Mouse (Mus musculus) forebrain, embryonic 11.5 days (tissue): Measurements from ENCODE around the gene Apex2. TPM values are rescaled to one million over a fixed set of nuclear protein-coding genes. Genes with fewer than 3 reads are reported as not detected.

Experiments used
- ATAC-seq: fragments of 200-750 bp; cut with Nextera tagmentation; replicated peaks from 2 replicates; pipeline ENCODE4 v1.8.0; 2017; ENCODE audit warnings: moderate TSS enrichment; ENCODE audit not compliant: low FRiP score
- DNase-seq: peaks from one replicate; pipeline ENCODE4 v3.0.0-alpha.2; 2017; ENCODE audit warnings: low spot score
- H3K27ac ChIP-seq: fragments of 300-500 bp; sonication (generic); 2 replicates; pipeline ENCODE4 v1.5.1; 2014; ENCODE audit warnings: low read depth, low read length
- H3K27me3 ChIP-seq: fragments of 300-500 bp; sonication (generic); 2 replicates; pipeline ENCODE4 v1.6.1; 2014; ENCODE audit warnings: mild to moderate bottlenecking, low read length, mixed read lengths; ENCODE audit not compliant: control insufficient read depth, insufficient read depth
- H3K36me3 ChIP-seq: fragments of 300-500 bp; sonication (generic); 2 replicates; pipeline ENCODE4 v1.6.1; 2014; ENCODE audit warnings: mild to moderate bottlenecking, low read length, moderate library complexity, mixed read lengths; ENCODE audit not compliant: control insufficient read depth, insufficient read depth
- H3K4me1 ChIP-seq: fragments of 300-500 bp; sonication (generic); replicated peaks from 2 replicates; pipeline ENCODE4 v1.6.1; 2014; ENCODE audit warnings: low read length, mixed read lengths; ENCODE audit not compliant: control insufficient read depth, insufficient read depth
- H3K4me2 ChIP-seq: fragments of 300-500 bp; sonication (generic); 2 replicates; pipeline ENCODE4 v1.6.1; 2014; ENCODE audit warnings: low read depth, mild to moderate bottlenecking, low read length, moderate library complexity, mixed read lengths; ENCODE audit not compliant: severe bottlenecking
- H3K4me3 ChIP-seq: fragments of 300-500 bp; sonication (generic); 2 replicates; pipeline ENCODE4 v1.5.1; 2014; ENCODE audit warnings: low read depth, low read length
- H3K9ac ChIP-seq: fragments of 300-500 bp; sonication (generic); 2 replicates; pipeline ENCODE4 v1.6.1; 2014; ENCODE audit warnings: low read length
- H3K9me3 ChIP-seq: fragments of 300-500 bp; sonication (generic); 2 replicates; pipeline ENCODE4 v1.6.1; 2016; ENCODE audit warnings: low read length, mixed read lengths; ENCODE audit not compliant: control insufficient read depth
- WGBS: fragments of 180-500 bp; shearing (Covaris S2); extraction: QIAGEN DNeasy Blood & Tissue Kit; methylation state at CpG from one replicate; pipeline ENCODE4 v1.1.7; 2014; 5-methylcytosine and 5-hydroxymethylcytosine counted together
- polyA plus RNA-seq: library from polyadenylated mRNA; unstranded; fragments of >200 nt; fragmentation: Nextera tagmentation; extraction: Ambion mirVana; gene quantifications from 2 replicates; pipeline ENCODE4 v1.2.1, GENCODE M21; 2014

Apex2 gene
- polyA plus RNA-seq, 1 experiment from 2014 or later, result 25.0 TPM

DNA sequence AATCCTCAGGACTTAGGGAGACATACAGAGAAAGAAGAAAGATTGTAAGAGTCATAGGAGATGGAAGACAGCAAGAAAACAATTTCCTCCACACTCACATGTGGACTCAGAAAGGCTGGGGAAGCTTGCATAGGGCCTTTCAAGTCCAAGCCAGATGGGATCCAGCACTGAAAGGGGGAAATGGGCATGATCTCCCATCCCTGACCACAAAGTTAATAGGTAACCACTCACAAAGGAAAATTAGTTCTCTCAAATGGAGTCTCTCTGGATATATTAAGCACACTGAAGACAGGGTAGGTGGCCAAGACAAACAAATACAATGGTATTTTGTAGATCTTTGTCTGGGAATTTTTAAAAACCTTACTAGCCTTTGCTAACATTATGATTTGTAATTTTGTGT, 7.7 kb downstream of the Apex2 start:
- H3K9ac ChIP-seq, result no peak overlapping the region
- H3K36me3 ChIP-seq, result no peaks in the 10 kb centered on the region
- H3K9me3 ChIP-seq, result no peaks in the 10 kb centered on the region
- ATAC-seq, result no peak
- no peak for DNase-seq
- H3K4me2 ChIP-seq, result no peak overlapping the region
- H3K4me1 ChIP-seq, result no peaks in the 10 kb centered on the region
- no peaks in the 10 kb centered on the region; the same call in 1 of the 2 replicates for H3K27me3 ChIP-seq
- no peak overlapping the region for H3K4me3 ChIP-seq
- no peak overlapping the region for H3K27ac ChIP-seq

DNA sequence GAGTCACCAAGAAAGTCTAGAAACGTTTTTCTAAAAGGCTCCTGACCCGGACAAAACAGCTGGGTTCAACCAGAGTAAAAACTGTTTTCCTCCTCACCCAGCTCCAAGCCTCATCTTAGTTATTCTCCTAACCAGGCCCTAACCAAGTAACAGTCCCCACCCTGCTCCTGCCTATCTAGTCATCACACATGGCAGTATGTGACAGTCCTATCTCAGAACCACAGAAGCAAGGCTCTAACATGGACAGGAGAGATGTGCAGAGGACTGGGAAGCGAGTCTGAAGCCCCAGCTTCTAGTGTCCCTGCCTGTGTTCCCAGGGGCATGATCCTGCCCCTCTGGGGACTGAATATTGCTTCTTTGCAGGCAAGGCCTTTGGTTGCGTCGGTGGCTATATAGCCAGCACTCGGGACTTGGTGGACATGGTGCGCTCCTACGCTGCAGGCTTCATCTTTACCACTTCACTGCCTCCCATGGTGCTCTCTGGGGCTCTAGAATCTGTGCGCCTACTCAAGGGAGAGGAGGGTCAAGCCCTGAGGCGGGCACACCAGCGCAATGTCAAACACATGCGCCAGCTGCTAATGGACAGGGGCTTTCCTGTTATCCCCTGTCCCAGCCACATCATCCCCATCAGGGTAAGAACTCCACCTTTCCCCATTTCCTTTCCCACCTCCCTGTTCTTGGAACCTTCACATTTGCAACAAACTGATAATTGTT, 24.9 kb downstream of the Apex2 start:
- WGBS, result 92% methylated on average over 12 of the region's 12 CpGs
- Histone ChIP-seq H3K9ac (no peak overlapping the region), H3K27me3 (0 out of 2 replicates have a peak, but pooled peaks cover 2% of the 10 kb centered on the region), H3K4me3 (no peak overlapping the region), H3K4me2 (no peak overlapping the region), H3K9me3 (no peaks in the 10 kb centered on the region), H3K36me3 (no peaks in the 10 kb centered on the region; the same call in 1 of the 2 replicates), H3K4me1 (no peaks in the 10 kb centered on the region), H3K27ac (no peak overlapping the region)
- DNase-seq (no peak), ATAC-seq (no peak)

DNA sequence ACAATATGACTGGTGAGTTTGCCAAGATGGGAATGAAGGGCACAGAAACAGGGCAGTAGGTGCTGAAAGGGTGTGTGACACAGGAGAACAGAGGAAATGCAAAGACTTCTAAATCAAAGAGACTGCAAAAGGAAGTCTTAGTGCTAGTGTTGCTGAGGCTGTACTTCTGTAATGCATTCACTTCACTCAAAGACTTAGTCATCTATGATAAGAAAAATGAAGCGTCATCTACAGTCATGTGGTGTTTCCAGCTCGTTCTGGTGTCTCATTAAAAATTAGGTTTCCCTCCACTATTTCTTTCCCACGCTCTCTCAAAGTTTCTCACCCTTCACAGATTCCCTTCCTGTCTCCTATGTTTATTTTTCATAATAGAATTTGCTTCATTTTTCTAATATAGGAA, 35.6 kb downstream of the Apex2 start:
- no peak for ATAC-seq
- Histone ChIP-seq H3K27ac (no peak overlapping the region), H3K4me2 (no peak overlapping the region), H3K9me3 (no peaks in the 10 kb centered on the region), H3K9ac (no peak overlapping the region), H3K4me1 (no peaks in the 10 kb centered on the region), H3K36me3 (no peaks in the 10 kb centered on the region), H3K4me3 (no peak overlapping the region), H3K27me3 (no peaks in the 10 kb centered on the region)
- DNase-seq, result no peak
- WGBS, result 87% methylated on average over 3 of the region's 3 CpGs

DNA sequence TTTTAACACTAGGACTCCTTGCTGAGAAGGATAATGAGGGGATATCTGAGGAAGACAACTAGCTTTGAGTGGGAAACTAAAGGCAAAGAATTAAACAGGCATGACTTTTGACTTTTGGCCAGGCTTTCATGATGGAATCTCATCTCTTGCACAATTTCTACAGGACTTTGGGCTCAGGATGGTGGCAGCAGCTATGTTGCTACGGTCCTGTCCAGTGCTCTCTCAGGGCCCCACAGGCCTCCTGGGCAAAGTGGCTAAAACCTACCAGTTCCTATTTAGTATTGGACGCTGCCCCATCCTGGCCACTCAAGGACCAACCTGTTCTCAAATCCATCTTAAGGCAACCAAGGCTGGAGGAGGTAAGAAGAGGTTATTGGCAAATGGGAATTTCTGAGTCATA, 37.7 kb downstream of the Apex2 start:
- DNase-seq (no peak), ATAC-seq (no peak)
- H3K9ac ChIP-seq, result no peak overlapping the region

DNA sequence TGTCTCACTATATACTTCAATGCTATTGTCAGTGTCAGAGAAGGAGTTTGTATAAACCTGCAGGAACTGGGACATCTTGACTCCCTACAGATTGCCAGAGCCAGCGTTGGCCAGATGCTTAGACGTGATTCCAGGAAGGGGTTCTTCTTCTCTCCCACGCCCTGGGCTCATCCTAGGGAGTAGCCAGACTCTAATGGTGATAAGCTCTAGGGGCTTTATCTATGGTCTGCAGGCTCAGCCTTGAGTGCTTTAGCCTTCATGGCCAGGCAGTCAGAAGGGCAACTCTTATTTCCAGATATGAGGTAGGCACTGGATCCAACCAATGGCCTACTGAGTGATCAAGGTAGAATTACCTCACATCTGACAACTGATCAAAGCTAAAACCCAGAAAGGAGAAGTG, 40.0 kb downstream of the Apex2 start:
- Histone ChIP-seq H3K4me2 (no peak overlapping the region), H3K9me3 (no peaks in the 10 kb centered on the region), H3K4me3 (no peak overlapping the region), H3K9ac (no peak overlapping the region), H3K36me3 (no peaks in the 10 kb centered on the region), H3K27ac (no peak overlapping the region), H3K27me3 (no peaks in the 10 kb centered on the region), H3K4me1 (no peaks in the 10 kb centered on the region)
- WGBS, result 85% methylated on average over 3 of the region's 3 CpGs
- ATAC-seq (no peak), DNase-seq (no peak)

More for the DNA sequence above, 37.7 kb downstream of the Apex2 start:
- Histone ChIP-seq H3K9me3 (no peaks in the 10 kb centered on the region), H3K27ac (no peak overlapping the region), H3K4me3 (no peak overlapping the region), H3K4me1 (no peaks in the 10 kb centered on the region), H3K36me3 (no peaks in the 10 kb centered on the region), H3K4me2 (no peak overlapping the region), H3K27me3 (no peaks in the 10 kb centered on the region)
- WGBS, result 94% methylated on average over 2 of the region's 2 CpGs

DNA sequence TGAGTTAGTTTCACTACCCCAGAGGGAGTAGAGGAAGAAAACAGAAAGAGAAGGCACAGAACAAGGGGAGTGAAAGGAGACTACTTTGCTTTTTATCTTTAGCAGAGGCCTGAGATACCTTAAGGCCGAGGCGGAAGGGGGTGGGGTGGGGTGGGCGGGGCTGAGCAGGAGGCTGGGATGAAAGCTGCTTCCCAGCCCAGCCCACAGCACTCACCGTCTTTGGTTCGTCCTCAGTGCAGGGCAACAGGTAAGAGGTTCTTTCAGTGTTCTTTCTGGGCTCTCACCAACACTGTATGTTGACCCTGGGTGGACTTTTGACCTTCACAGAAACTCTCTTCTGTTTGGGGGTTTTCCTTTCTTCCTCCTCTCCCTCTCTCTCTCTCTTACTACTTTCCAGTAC, 42.4 kb downstream of the Apex2 start, which contains the start of gene Alas2:
TSS of gene Alas2 (plus strand) at position 137 of the 400 bp plus-strand sequence.
- 47% methylated on average over 5 of the region's 5 CpGs for WGBS
- ATAC-seq (no peak), DNase-seq (no peak)
- Histone ChIP-seq H3K36me3 (no peaks in the 10 kb centered on the region), H3K4me1 (no peaks in the 10 kb centered on the region), H3K27ac (no peak within 1 kb of the TSS), H3K27me3 (no peaks in the 10 kb centered on the region; the same call in 1 of the 2 replicates), H3K4me2 (no peak within 1 kb of the TSS), H3K4me3 (no peak within 1 kb of the TSS), H3K9me3 (no peaks in the 10 kb centered on the region), H3K9ac (no peak within 1 kb of the TSS)

DNA sequence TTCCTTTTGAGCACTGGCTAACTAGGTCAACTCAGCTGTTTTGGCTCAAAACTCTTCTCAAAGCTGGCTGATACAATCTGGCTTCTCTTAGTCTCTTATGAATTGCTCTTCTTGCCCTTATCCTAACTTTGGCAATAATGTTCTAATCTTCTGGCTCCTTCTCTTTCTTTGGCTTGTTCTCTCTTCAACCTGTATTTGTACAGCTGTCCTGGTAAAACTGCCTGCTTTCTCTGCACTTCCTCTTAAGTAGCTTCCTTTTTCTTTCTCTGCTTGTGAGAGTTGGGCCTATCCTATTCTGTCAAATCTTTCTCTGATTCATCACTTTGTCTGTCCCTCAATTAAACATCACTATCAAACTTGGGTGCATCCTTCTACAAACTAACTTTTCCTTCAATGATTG, 48.0 kb downstream of the Apex2 start:
- H3K4me2 ChIP-seq, result no peak overlapping the region
- no peaks in the 10 kb centered on the region for H3K36me3 ChIP-seq
- H3K27ac ChIP-seq, result no peak overlapping the region
- no peak overlapping the region for H3K4me3 ChIP-seq
- no peaks in the 10 kb centered on the region; the same call in 1 of the 2 replicates for H3K27me3 ChIP-seq
- no peaks in the 10 kb centered on the region for H3K9me3 ChIP-seq
- ATAC-seq (no peak), DNase-seq (no peak)
- H3K9ac ChIP-seq, result no peak overlapping the region
- no peaks in the 10 kb centered on the region for H3K4me1 ChIP-seq

DNA sequence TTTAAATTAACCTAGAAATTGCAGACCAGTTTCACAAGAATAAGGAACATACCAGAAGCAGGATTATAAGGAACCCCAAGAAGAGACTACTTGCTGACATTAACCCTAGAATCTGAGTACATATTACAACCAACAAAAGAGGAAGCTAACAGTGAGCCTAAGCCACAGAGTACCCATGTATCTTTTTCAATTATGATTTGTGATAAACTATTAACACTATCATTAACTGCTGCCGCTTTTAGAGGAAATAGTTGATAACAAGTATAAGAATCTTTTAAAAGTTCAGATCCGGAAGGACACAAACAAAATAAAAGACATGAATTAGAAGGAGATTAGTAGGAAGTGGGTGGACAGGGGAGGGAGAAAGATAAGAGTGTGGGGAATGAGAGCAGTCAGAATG, 49.6 kb downstream of the Apex2 start:
- H3K4me2 ChIP-seq, result no peak overlapping the region
- WGBS, result 90% methylated on average over 2 of the region's 2 CpGs

DNA sequence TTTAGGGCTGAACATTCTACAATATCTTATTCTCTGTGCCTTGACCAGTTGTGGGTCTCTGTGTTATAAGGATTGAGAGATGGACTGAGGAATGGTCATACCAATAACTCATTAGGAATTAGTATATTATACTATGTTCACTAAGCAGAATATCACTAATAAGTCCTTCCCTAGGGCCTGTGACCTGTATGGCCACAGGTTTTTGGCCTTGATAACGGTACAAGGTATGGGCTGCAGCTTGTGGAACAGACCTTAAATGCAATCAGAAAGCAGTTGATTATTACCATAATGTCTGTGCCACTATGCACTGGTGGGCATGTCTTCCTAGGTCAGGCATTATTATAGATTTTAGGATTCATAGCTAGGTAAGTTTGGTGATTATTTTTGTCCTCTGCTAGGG, 73.2 kb downstream of the Apex2 start:
- WGBS, result 90% methylated on average over 1 of the region's 1 CpGs

More for the DNA sequence above, 49.6 kb downstream of the Apex2 start:
- Histone ChIP-seq H3K4me3 (no peak overlapping the region), H3K36me3 (no peaks in the 10 kb centered on the region), H3K27ac (no peak overlapping the region), H3K4me1 (no peaks in the 10 kb centered on the region), H3K9me3 (no peaks in the 10 kb centered on the region), H3K27me3 (no peaks in the 10 kb centered on the region; the same call in 1 of the 2 replicates), H3K9ac (no peak overlapping the region)
- DNase-seq (no peak), ATAC-seq (no peak)

More for the DNA sequence above, 73.2 kb downstream of the Apex2 start:
- Histone ChIP-seq H3K4me1 (no peaks in the 10 kb centered on the region), H3K27me3 (no peaks in the 10 kb centered on the region), H3K27ac (no peak overlapping the region), H3K36me3 (no peaks in the 10 kb centered on the region), H3K4me3 (no peak overlapping the region), H3K9me3 (no peaks in the 10 kb centered on the region), H3K9ac (no peak overlapping the region), H3K4me2 (no peak overlapping the region)
- ATAC-seq (no peak), DNase-seq (no peak)
